Mouse (Mus musculus): ENCODE data around the gene Rnf31.

The Rnf31 gene

GRCm38 (mm10) chr14:55651528-55651927 is 60.0 kb downstream of the Rnf31 start:
- in situ Hi-C loops (cut with MboI, MseI): no loop called here

Data from T-helper 1 cell (primary cell).